Mouse (Mus musculus) stomach, postnatal 0 days (tissue): ENCODE measurements at regions not wholly inside any gene's neighbourhood (a gene's known extent, or its start where the extent isn't known, plus 50 kb on each side); places are given as distances from the start of the nearest gene placed in this dataset.

Experiments
- CTCF ChIP-seq: IDR thresholded peaks from 2 replicates; pipeline ENCODE4 v1.5.1; 2016; ENCODE audit warnings: antibody characterized with exemption, low read depth, mild to moderate bottlenecking, moderate library complexity
- EP300 ChIP-seq: optimal IDR thresholded peaks from 2 replicates; pipeline ENCODE3; 2016; ENCODE audit warnings: antibody characterized with exemption

- TF ChIP-seq CTCF: no peak
- no peak for TF ChIP-seq EP300
These were observed 109.0 kb downstream of the Dll1 start for GRCm38 (mm10) chr17:15267721-15268120.
